Mouse (Mus musculus) heart, postnatal 0 days (tissue): Measurements from ENCODE around the gene Gm8453. TPM values are rescaled to one million over a fixed set of nuclear protein-coding genes. Genes with fewer than 3 reads are reported as not detected.
"Not testable (repeated sequence)": the region's sequence is repeated elsewhere in the genome, so short reads cannot be mapped to it uniquely, and the experiment has no call there.

Experiments
- ATAC-seq: fragments of 200-750 bp; cut with Nextera tagmentation; 2 replicates; pipeline ENCODE4 v1.8.0; 2017; ENCODE audit warnings: low read depth, moderate number of reproducible peaks, moderate library complexity; ENCODE audit not compliant: insufficient read depth
- DNase-seq: peaks from one replicate; pipeline ENCODE4 v3.0.0-alpha.2; 2016; ENCODE audit warnings: low spot score
- H3K27ac ChIP-seq: fragments of 300-500 bp; sonication (generic); 2 replicates; pipeline ENCODE4 v1.5.1; 2014; ENCODE audit warnings: low read depth, mild to moderate bottlenecking
- H3K27me3 ChIP-seq: fragments of 300-500 bp; sonication (generic); 2 replicates; pipeline ENCODE4 v1.6.1; 2014; ENCODE audit warnings: low read length, mixed read lengths; ENCODE audit not compliant: control insufficient read depth, insufficient read depth
- H3K36me3 ChIP-seq: fragments of 300-500 bp; sonication (generic); replicated peaks from 2 replicates; pipeline ENCODE4 v1.6.1; 2014; ENCODE audit warnings: low read length, mixed read lengths; ENCODE audit not compliant: control insufficient read depth, insufficient read depth
- H3K4me1 ChIP-seq: fragments of 300-500 bp; sonication (generic); 2 replicates; pipeline ENCODE4 v1.6.1; 2014; ENCODE audit warnings: antibody characterized with exemption; ENCODE audit not compliant: control insufficient read depth, insufficient read depth
- H3K4me2 ChIP-seq: fragments of 300-500 bp; sonication (generic); 2 replicates; pipeline ENCODE4 v1.6.1; 2014; ENCODE audit warnings: low read depth, mild to moderate bottlenecking, low read length, moderate library complexity
- H3K4me3 ChIP-seq: fragments of 300-500 bp; sonication (generic); 2 replicates; pipeline ENCODE4 v1.5.1; 2014; ENCODE audit warnings: low read depth, low read length
- H3K9ac ChIP-seq: fragments of 300-500 bp; sonication (generic); replicated peaks from 2 replicates; pipeline ENCODE4 v1.6.1; 2014; ENCODE audit warnings: low read depth, low read length, mixed read lengths
- H3K9me3 ChIP-seq: fragments of 300-500 bp; sonication (generic); replicated peaks from 2 replicates; pipeline ENCODE4 v1.6.1; 2016; ENCODE audit warnings: low read length; ENCODE audit not compliant: control insufficient read depth
- WGBS: fragments of 180-500 bp; shearing (Covaris S2); extraction: QIAGEN DNeasy Blood & Tissue Kit; methylation state at CpG from one replicate; pipeline ENCODE4 v1.1.7; 2014; 5-methylcytosine and 5-hydroxymethylcytosine counted together
- polyA plus RNA-seq: library from polyadenylated mRNA; unstranded; fragments of >200 nt; fragmentation: Nextera tagmentation; extraction: Ambion mirVana; gene quantifications from 2 replicates; pipeline ENCODE4 v1.2.1, GENCODE M21; 2015
- total RNA-seq: library from RNA; depleted of rRNA; stranded (reverse); fragments of >200 nt; gene quantifications from 2 replicates; pipeline ENCODE4 v1.2.3, GENCODE M21; 2014; ENCODE audit warnings: low replicate concordance; rRNA removed

Gene Gm8453
- total RNA-seq (not detected in 2 replicates), polyA plus RNA-seq (not detected in 2 replicates)

DNA sequence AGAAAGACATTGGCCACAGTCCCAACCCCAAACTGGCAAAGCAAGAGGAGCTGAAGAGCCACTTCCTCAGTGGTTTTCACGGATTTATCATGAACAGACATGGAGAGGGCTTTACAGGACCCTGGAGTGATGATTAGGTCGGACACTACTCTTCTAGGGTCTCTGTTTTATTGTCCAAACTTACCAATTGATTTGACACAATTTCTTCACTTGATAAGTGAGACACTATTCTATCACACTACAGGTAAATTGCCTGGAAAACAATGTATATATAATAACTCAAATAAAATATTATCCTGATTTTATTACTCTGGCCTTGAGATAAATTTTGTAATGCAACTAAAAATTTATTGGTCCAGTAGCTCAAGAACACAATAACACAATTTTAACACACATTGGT, at the start of gene Gm8453:
Gm8453 (minus strand) TSS at position 101 of the 400 bp plus-strand sequence.
- not testable (repeated sequence) for H3K27ac ChIP-seq, H3K27me3 ChIP-seq, H3K4me1 ChIP-seq, ATAC-seq, H3K36me3 ChIP-seq, H3K9me3 ChIP-seq, H3K4me2 ChIP-seq, H3K4me3 ChIP-seq, DNase-seq, H3K9ac ChIP-seq
- 4% methylated on average over 1 of the region's 2 CpGs for WGBS

DNA sequence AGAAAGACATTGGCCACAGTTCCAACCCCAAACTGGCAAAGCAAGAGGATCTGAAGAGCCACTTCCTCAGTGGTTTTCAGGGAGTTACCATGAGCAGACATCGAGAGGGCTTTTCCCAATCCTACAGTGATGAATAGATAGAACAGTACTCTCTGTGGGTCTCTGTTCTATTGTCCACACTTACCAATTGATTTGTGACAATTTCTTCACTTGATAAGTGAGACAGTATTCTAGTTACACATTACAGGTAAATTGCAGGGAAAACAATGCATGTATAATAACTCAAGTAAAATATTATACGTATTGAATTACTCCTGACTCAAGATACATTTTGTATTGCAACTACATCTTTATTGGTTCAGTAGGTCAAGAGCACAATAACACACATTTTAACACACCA, 28.1 kb downstream of the Gm8453 start, which contains the start of gene Gm8653:
Gm8653 (minus strand) TSS at position 101 of the 400 bp plus-strand sequence.
- no CpG with 5 or more reads among the region's 2 CpGs for WGBS
- not testable (repeated sequence) for H3K9ac ChIP-seq, H3K4me1 ChIP-seq, H3K4me2 ChIP-seq, H3K27ac ChIP-seq, ATAC-seq, H3K27me3 ChIP-seq, H3K4me3 ChIP-seq, H3K9me3 ChIP-seq, DNase-seq, H3K36me3 ChIP-seq

DNA sequence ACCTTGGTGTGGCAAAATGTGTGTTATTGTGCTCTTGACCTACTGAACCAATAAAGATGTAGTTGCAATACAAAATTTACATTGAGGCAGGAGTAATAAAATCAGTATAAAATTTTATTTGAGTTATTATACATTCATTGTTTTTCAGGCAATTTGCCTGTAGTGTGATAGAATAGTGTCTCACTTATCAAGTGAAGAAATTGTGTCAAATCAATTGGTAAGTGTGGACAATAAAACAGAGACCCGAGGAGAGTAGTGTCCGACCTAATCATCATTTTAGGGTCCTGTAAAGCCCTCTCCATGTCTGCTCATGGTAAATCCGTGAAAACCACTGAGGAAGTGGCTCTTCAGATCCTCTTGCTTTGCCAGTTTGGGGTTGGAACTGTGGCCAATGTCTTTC, 40.2 kb downstream of the Gm8453 start, which contains the start of gene Vmn1r143:
Vmn1r143 (plus strand) TSS at position 301 of the 400 bp plus-strand sequence.
- ATAC-seq, DNase-seq, H3K4me2 ChIP-seq, H3K9me3 ChIP-seq, H3K36me3 ChIP-seq, H3K27ac ChIP-seq, H3K4me1 ChIP-seq, H3K4me3 ChIP-seq, H3K27me3 ChIP-seq, H3K9ac ChIP-seq: not testable (repeated sequence)
- WGBS: no CpG with 5 or more reads among the region's 3 CpGs

Other genes with a start within 250 kb of the Gm8453 start
- gene Vmn1r137, start 234.9 kb downstream of the Gm8453 start, total RNA-seq: not detected in 2 replicates
- gene Vmn1r137, start 234.9 kb downstream of the Gm8453 start, polyA plus RNA-seq: not detected in 2 replicates
- gene Vmn1r138, start 200.6 kb downstream of the Gm8453 start, total RNA-seq: not detected in 2 replicates
- not detected in 2 replicates for gene Vmn1r138, start 200.6 kb downstream of the Gm8453 start, polyA plus RNA-seq
- gene Gm6176, start 173.2 kb downstream of the Gm8453 start, total RNA-seq: not detected in 2 replicates
- not detected in 2 replicates for gene Gm6176, start 173.2 kb downstream of the Gm8453 start, polyA plus RNA-seq
- not detected in 2 replicates for gene Vmn1r139, start 160.4 kb downstream of the Gm8453 start, total RNA-seq
- not detected in 2 replicates for gene Vmn1r139, start 160.4 kb downstream of the Gm8453 start, polyA plus RNA-seq
- gene Gm16451, start 111.2 kb downstream of the Gm8453 start, total RNA-seq: not detected in 2 replicates
- not detected in 2 replicates for gene Gm16451, start 111.2 kb downstream of the Gm8453 start, polyA plus RNA-seq
- not detected in 2 replicates for gene Gm10666, start 94.7 kb downstream of the Gm8453 start, total RNA-seq
- gene Gm10666, start 94.7 kb downstream of the Gm8453 start, polyA plus RNA-seq: not detected in 2 replicates
- not detected in 2 replicates for gene Vmn1r142, start 65.4 kb downstream of the Gm8453 start, total RNA-seq
- gene Vmn1r142, start 65.4 kb downstream of the Gm8453 start, polyA plus RNA-seq: not detected in 2 replicates
- not detected in 2 replicates for gene Vmn1r143, start 40.1 kb downstream of the Gm8453 start, total RNA-seq
- gene Vmn1r143, start 40.1 kb downstream of the Gm8453 start, polyA plus RNA-seq: not detected in 2 replicates
- not detected in 2 replicates for gene Gm8653, start 28.2 kb downstream of the Gm8453 start, total RNA-seq
- gene Gm8653, start 28.2 kb downstream of the Gm8453 start, polyA plus RNA-seq: not detected in 2 replicates
- gene Gm4187, start 100.2 kb upstream of the Gm8453 start, total RNA-seq: not detected in 2 replicates
- gene Gm4187, start 100.2 kb upstream of the Gm8453 start, polyA plus RNA-seq: not detected in 2 replicates
- not detected in 2 replicates for gene Gm8660, start 141.6 kb upstream of the Gm8453 start, total RNA-seq
- not detected in 2 replicates for gene Gm8660, start 141.6 kb upstream of the Gm8453 start, polyA plus RNA-seq
- not detected in 2 replicates for gene Vmn1r148, start 184.1 kb upstream of the Gm8453 start, total RNA-seq
- not detected in 2 replicates for gene Vmn1r148, start 184.1 kb upstream of the Gm8453 start, polyA plus RNA-seq
- not detected in 2 replicates for gene Vmn1r149, start 208.7 kb upstream of the Gm8453 start, total RNA-seq
- gene Vmn1r149, start 208.7 kb upstream of the Gm8453 start, polyA plus RNA-seq: not detected in 2 replicates
- gene Gm10665, start 234.6 kb upstream of the Gm8453 start, total RNA-seq: not detected in 2 replicates
- not detected in 2 replicates for gene Gm10665, start 234.6 kb upstream of the Gm8453 start, polyA plus RNA-seq